Mouse (Mus musculus) urinary bladder, postnatal 4 days (tissue): ENCODE data around the gene Tlr5.
A peak's percentile ranks its signal among the peaks of the same experiment; 100 is the strongest.

Experiments used
- DNase-seq, 2 experiments: peaks; one replicate each; pipeline ENCODE4 v3.0.0; 2021 to 2022; ENCODE audit warnings: low spot score in 2 of 2

Gene Tlr5

GRCm38 (mm10) chr1:182990092-182990762, 35.6 kb downstream of the Tlr5 start:
- DNase-seq = no peak

DNA sequence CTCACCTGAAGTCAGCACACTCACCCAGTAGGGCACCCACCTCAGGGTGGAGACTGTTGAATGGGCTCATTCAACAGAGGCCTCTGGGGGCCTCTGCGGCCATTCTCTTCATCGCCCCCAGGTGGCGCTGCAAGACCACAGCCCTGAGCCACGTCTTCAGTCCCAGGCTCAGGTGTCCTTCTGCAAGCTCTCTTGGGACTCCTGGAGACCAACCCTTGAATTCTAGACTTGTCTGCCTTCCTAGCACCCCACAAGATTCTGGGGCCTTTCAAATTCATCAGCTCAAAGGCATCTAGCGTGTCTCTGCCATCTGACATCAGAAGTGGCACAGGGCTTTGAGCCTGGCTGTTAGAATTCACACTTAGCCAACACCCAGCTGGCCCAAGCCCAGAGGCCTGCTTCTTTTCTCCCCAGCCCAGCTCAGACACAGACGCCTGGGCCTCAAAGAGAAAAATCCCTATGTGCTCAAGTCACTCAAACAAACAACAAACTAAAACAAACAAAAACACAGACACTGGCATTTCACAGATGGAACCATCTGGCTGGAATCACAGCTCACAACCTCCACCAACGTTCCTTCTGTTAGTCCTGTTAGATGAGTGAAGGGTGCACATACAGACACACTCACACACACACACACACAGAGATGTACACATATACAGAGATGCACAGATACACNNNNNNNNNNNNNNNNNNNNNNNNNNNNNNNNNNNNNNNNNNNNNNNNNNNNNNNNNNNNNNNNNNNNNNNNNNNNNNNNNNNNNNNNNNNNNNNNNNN, 36.6 kb downstream of the Tlr5 start:
- DNase-seq = peak; percentile 55 to 71
